Mouse (Mus musculus) telencephalon, adult 2 months (tissue): Measurements from ENCODE around the gene Trpc2.

Source experiments
- DNase-seq: peaks from one replicate; pipeline ENCODE4 v3.0.0-alpha.2; 2011; ENCODE audit warnings: low read depth, low spot score

Trpc2 gene

DNA sequence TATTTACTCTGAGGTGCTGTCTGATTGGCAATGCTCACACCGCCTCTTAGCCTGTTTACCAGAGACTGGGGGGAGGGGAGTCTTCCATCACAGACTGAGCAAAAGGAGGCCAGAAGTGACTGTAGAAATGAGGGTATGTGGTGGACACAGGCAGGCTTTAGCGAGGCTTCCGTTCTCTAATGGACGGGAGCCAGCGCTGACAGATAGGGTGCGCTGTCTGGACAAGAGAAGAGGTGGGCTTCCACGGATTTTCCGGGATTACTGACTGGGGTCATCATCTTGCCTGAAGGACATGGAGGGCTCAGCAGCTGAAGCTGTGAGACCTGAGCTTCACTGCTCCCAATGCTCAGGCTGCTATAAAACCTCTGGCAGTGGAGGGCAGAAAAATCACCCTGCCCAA, 19.3 kb downstream of the Trpc2 start:
- DNase-seq = no peak

DNA sequence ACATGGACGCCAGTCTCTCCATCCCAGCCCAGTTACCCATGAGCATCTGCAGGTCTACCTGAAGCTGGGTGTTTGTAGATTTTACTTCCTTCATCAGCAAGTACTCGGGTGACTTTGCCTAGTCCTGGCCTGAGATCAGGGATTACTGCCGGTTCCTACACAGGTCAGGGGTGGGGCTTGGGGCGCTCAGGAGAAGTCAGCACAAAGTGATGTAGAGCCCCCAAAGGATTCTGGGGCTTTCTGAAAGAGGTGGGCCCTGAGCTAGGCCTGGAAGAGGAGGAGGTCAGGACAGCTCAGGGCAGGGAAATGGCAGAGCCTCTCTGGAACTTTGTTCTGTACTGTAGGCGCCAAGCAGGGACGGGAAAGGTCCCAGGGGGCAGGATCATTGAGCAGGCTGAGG, 19.8 kb downstream of the Trpc2 start:
- no peak for DNase-seq

DNA sequence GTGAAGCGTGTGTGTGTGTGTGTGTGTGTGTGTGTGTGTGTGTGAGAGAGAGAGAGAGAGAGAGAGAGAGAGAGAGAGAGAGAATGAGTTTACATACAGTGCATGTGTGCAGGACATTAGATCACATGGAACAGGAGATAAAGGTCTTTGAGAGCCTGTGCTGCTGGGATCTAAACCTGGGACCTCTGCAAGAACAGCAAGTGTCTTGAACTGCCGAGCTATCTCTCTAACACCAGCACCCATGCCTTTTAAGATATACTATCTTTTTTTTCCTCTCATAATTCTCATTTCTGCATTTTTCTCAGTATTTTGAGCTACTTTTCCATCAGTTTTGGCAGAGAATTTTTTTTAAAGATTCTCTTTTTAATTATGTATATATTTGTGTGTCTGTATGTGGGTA, 20.6 kb downstream of the Trpc2 start:
- no peak for DNase-seq

DNA sequence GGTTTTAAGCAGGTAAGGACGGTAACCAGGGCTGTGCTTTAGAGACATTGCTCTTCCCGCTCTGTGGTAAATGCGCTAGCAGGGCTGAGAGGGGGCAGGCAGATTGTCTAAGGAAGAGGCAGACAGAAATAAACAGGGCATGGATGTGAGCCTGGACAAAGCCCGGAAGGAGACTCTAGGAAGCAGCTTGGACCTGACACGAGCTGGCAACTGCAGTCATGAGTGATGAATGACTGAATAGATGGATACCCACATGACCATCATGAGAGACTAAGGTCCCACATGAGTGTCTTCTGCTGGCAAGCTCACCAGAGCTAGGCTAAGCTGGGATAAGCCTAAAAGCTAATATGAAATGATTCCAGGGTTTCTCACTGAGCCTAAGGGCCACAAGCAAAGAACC, 21.2 kb downstream of the Trpc2 start:
- no peak for DNase-seq

DNA sequence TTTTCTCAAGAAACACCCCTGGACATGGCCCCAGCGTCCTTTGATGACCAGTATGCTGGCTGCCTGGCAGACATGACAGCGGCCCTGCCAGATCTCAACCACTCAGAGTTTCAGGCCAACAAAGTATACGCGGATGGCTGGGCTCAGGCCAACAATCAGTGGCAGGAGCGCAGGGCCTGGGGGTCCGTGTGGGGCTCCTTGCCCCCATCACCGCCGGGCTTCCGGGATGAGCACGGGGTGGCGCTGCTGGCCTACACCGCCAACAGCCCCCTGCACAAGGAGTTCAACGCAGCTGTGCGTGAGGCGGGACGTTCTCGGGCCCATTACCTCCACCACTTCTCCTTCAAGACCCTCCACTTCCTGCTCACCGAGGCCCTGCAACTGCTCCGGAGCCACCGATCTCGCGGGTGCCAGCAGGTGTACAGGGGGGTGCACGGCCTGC, 23.8 kb downstream of the Trpc2 start:
- no peak for DNase-seq

DNA sequence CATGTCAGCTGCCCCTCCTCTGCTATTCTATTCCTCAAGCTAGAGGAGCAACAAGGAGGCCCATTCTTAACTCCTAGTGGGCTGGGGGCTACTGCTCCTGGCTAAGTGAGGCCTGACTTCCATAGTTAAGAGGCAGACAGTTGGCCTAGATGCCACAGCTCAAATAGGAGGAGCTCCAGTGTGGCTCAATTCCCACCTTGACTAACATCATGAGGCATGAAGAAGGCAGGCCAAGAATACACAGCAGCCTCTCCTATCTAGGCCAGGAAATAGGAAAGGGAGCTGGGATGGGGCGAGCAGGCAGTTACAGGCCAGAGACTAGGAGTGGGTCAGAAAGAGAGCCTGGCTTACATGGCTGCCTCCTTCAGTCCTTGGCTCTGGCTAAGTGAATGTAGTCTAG, 25.3 kb downstream of the Trpc2 start:
- no peak for DNase-seq

DNA sequence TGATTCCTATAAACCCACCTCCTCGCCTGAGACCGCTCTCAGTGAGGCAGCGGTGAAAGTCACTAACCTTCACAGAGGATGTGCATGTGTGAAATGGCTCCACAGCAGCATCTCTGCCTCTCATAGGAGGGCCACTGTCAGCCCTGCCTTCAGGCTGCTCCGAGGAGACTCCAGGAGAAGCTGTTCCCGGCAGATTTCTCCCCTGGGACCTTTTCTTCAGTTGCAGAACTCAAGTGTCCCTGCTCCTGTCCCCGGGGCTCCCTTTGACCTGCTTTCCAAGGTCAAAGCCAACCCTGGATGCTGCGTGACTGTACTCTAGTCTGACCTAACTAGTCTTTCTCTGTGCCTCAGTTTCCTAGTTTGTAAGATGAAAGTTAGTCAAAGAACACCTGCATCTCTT, 26.3 kb downstream of the Trpc2 start, which contains the start of gene Art5:
Gene Art5 (minus strand): TSS at position 319 of the 400 bp plus-strand sequence.
- DNase-seq = no peak

DNA sequence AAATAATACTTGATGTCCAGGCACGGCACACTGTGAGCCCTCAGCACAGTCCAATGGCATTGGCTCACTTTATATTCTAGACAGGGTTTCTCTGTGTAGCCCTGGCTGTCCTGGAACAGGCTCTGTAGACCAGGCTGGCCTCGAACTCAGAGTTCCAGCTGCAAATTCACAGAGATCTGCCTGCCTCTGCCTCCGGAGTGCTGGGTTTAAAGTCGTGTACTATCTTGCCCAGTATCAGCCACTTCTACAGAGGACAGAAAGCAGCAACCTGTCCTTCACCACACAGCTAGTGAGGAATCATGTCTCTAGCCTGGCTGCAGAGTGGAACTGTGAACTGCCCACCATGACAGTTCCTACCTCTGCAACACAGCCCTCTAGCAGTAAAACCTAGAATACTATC, 26.8 kb downstream of the Trpc2 start:
- no peak for DNase-seq

DNA sequence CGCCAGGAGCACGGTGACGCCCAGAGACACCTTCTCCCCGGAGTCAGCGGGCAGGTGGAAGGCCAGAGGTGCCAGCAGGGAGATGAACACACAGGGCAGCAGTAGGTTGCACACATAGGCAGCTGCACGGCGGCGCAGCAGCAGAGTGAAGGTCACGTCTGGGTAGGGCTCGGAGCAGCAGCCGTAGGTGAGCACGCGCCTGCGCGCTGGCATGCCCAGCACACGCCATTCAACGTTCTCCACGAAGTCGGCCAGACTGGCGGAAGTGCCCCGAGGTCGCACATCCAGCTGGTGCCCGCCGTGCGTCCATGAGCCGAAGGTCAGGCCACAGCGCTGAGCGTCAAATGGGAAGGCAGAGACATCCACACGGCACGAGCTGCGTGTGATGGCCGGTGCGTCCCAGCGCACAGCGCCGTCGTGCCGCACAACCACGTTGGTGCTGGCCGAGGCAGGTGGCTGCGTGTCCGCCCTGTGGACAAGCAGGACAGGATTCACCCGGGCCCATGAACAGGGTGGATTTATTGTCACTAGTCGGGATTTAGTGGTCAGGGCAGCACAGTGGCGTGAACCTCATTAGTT, 30.3 kb downstream of the Trpc2 start:
- DNase-seq = no peak

DNA sequence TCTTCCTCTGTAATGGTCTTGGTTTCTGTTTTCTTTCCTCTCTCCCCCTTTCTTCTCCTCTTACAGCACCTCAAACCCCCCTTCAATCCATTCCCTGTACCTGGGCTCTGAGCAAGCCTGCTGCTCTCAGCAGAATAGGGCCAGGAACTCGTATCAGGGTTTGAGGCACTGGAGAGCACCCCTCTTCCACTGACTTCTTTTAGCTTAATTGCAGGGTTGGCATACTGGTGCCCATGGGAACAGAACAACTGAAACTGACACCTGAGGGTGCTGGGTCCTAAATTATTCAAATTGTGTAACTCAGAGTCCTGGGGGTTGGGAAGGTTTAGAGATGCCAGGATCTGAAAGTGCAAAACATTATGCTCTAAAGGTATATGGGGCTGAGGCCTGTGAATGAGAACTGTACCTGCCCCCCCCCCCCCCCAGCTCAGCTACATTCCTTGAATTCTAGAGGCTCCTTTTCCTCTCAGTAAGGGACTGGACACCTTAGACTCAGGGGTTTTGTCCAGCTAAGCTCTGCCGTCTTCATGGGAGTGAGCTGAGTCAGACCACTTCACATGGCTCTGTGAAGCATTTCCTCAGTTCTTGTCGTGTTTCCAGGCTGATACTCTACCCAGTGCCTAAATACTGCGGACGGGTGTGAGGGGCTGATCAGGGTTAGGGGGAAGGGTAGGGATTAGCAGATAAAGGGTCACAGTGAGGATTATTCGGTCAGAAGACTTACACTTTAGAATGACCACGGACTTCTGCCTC, 33.8 kb downstream of the Trpc2 start, which contains the start of gene Chrna10:
Gene Chrna10 (minus strand): TSS at position 250 of the 753 bp plus-strand sequence.
- DNase-seq = no peak

DNA sequence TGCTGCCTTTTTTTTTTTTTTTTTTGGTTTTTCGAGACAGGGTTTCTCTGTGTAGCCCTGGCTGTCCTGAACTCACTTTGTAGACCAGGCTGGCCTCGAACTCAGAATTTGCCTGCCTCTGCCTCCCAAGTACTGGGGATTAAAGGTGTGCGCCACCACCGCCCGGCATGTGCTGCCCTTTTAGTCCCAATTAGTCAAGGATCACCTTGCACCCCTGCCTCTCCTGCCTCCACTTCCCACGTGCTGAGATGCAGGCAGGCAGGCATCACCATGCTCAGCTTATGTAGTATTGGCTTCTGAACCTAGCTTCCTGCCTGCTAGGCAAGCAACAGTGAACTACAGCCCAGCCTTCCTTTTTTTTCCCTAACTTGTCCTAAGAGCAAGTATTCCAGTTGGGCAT, 34.5 kb downstream of the Trpc2 start:
- DNase-seq = no peak

DNA sequence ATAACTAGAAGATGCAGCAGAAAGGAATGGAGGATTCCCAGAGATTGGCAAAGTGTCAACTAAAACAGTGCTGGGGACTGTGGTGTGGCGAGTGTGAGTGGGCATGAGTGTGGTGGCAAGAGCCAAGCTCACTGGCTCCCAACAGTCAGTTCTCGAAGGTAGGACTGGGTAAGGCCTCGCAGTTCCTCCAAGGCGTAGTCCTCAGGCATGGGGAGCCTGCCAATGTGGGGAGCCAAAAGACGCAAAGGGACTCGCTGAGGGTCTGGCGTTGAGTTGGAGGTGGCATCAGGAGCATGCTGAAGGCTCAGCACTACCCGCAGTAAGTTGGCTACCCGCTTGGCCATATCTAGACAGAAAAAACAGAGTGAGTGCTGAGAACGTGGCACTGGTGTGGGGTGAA, 37.4 kb downstream of the Trpc2 start:
- DNase-seq = no peak

DNA sequence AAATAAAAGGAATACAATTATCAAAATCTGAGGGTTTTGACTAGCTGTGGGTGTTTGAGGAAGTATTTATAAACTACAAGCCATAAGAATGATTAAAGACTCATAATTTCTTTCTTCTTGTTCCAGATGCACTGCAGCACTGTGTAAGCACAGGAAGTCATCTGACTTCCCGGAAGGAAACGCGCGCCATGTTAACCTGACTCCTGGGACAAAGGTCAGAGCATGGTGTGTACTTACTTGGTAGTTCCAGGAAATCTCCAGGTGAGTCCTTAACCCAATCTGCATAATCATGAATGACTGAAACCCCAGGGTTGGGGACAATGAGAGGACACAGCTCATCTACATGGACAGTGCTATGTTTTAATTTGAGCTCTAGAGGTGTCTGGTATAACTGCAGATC, 49.5 kb downstream of the Trpc2 start:
- no peak for DNase-seq

DNA sequence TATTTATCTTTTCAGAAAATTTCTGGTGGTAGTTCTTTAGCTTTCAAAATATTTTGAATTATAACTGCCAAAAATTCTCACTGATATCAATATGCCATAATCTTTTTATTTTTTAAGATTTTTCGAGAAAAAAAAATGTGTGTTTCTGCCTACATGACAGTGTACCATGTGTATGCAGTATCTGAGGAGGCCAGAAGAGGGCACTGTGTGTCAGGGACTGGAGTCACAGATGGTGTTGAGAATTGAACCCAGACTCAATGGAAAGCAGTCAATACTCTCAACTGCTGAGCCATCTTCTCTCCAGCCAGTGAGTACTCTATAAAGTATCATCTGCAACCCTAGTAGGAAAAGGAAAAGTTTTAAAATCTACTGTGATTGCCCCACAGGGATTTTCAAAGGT, 54.5 kb downstream of the Trpc2 start:
- no peak for DNase-seq

DNA sequence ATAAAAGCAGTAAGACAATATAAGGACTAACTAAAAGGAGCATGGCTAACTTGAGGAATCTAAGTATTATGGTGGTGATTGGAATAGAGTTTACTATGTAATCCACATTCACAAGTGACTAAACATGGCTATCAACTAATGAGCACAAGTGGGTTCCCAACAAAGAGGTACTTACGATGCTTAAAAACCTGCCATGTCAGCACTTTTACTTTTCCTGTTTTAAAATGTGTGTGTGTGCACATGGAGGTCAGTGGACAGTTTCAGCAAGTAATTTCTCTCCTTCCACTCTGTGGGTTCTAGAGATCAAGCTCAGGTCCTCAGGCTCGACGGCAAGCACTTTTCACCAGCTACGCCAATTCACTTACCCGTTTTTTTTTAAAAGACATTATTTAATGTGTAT, 55.0 kb downstream of the Trpc2 start:
- no peak for DNase-seq
